Mouse (Mus musculus) lung, adult 2 months (tissue): ENCODE measurements around the gene Ms4a3. TPM values are rescaled to one million over a fixed set of nuclear protein-coding genes. Genes with fewer than 3 reads are reported as not detected.

ENCODE experiments used
- DNase-seq: peaks from one replicate; pipeline ENCODE4 v3.0.0; 2022
- H3K4me1 ChIP-seq: fragments of 200-500 bp; 2 replicates; pipeline ENCODE4 v1.6.1; 2011; ENCODE audit warnings: low read length; ENCODE audit not compliant: control insufficient read depth, insufficient read depth
- H3K4me3 ChIP-seq: fragments of 200-500 bp; replicated peaks from 2 replicates; pipeline ENCODE3; 2011; ENCODE audit warnings: low read depth, mild to moderate bottlenecking, control low read depth, low read length; ENCODE audit errors: extremely low read depth
- CTCF ChIP-seq: fragments of 200-500 bp; IDR thresholded peaks from 2 replicates; pipeline ENCODE4 v1.5.1; 2011; ENCODE audit warnings: mild to moderate bottlenecking, low read length, control low read depth; ENCODE audit not compliant: insufficient read depth
- POLR2A ChIP-seq: fragments of 200-500 bp; IDR thresholded peaks from 2 replicates; pipeline ENCODE4 v1.6.1; 2011; ENCODE audit warnings: low read depth, mild to moderate bottlenecking, control low read depth, low read length, borderline replicate concordance; ENCODE audit errors: extremely low read depth
- WGBS: fragments of 180-500 bp; shearing (Covaris S2); methylation state at CpG from one replicate; pipeline ENCODE4 v1.1.7; 2018; 5-methylcytosine and 5-hydroxymethylcytosine counted together
- polyA plus RNA-seq: library from polyadenylated mRNA; depleted of rRNA; stranded (reverse); fragments of >200 nt; gene quantifications from 2 replicates; pipeline ENCODE4 v1.2.3, GENCODE M21; 2012

Gene Ms4a3
- polyA plus RNA-seq, 1 experiment, result not detected

DNA sequence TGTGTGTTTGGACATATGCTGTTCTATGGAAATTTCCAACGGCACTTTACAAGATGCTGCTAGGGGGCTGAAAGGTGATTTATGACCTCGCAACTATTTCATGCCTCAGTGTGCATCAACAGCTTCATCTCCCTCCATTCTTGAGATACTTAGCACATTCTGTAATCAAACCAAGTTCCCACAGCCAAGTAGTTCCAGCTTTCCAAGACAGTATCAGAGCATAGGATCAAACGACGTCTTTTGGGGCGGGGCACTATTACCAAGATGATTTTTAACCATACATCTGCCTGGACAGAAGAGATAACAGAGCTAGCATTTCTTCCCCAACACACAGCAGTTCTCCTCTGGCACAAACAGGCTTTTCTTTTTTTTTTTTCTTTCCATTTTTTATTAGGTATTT, 15.4 kb downstream of the Ms4a3 start:
- WGBS, result 53% methylated on average over 5 of the region's 5 CpGs
- no peak overlapping the region for H3K4me3 ChIP-seq
- H3K4me1 ChIP-seq, result no peaks in the 10 kb centered on the region
- no peak for TF ChIP-seq CTCF
- no peak for DNase-seq

DNA sequence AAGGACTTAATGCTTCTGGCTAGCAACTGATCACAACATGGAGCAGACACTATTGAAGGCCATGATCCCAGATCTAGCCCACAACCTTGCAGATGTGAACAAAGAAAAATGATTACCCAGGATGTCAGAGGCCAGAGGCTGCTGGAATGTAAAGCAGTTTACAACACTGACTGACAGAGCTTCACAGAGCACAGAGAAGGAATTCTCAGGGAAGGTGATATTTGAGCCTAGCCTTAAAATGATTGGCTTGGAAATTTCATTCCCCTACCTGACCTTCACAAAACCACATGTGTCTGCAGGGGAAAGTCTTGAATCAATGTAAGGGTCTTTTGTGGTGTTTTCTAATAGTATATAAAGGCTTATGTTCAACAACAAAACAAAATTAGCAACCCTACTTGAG, 15.9 kb downstream of the Ms4a3 start:
- DNase-seq, result no peak
- Histone ChIP-seq H3K4me1 (no peaks in the 10 kb centered on the region), H3K4me3 (no peak overlapping the region)
- TF ChIP-seq CTCF, result no peak
- no peak for TF ChIP-seq POLR2A

DNA sequence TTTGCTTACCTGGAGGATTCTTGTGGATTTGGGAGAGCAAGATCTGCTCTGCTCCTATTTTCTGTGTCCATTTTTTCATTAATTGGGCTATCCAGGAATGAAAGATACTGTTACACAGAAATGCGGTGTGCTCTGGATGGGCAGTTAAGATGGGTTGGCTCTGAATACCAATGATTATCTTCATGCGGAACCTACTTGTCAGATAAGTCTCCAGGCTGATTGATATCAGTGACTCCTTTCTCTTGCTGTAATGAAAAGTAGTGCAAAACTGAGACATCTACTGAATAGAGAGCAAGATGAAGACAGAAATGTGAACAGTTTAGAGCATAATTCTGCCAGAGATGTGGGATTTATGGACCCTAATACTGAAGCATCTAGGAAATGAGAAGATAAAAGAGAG, 17.1 kb downstream of the Ms4a3 start, which contains the start of gene Ms4a2:
TSS of gene Ms4a2 (minus strand) at position 169 of the 400 bp plus-strand sequence.
- Histone ChIP-seq H3K4me3 (no peak within 1 kb of the TSS), H3K4me1 (no peaks in the 10 kb centered on the region)
- DNase-seq, result no peak
- TF ChIP-seq POLR2A (no peak), CTCF (no peak)
- WGBS, result 84% methylated on average over 2 of the region's 2 CpGs

DNA sequence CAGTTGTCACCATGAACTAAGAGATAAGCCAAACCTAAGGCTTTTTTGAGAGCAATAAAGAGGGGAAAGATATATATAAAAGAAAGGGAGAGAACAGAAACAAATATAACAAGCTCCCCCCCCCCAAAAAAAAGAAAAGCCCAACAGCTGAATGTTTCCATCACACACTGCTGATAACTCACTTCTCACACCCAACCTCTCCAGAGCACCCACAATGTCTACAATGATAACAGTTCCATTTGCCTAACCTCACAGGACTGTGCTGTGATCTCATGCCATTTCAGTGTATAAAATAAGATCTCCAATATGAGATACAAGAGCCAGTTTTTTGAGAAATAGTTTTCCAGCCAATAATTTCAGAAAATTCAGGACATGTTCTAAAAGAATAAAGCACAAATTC, 22.7 kb downstream of the Ms4a3 start:
- TF ChIP-seq POLR2A (no peak), CTCF (no peak)
- Histone ChIP-seq H3K4me1 (peaks cover 2% of the 10 kb centered on the region; the same call in 1 of the 2 replicates), H3K4me3 (no peak overlapping the region)
- DNase-seq, result no peak

DNA sequence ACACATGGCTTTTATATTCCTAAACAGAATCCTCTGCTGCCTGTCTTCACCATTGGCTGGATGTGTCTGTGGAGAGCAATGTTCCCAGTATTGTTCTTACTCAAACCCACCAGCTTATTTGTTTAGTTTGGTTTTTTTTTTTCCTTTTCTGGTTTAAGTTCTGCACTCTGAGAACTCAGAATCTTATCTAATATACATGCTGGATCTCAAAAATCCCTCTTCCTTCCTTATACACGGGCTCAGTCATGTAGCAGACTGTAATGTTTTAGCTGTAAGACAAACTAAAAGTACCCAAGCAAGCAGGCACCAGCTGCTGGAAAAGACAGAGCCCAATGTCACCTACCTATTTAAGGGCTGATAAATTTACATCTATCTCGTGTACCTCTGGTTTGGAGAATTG, 25.8 kb downstream of the Ms4a3 start:
- WGBS, result 59% methylated on average over 2 of the region's 2 CpGs
- no peak for TF ChIP-seq CTCF
- TF ChIP-seq POLR2A, result no peak
- Histone ChIP-seq H3K4me1 (peaks cover 2% of the 10 kb centered on the region; the same call in 1 of the 2 replicates), H3K4me3 (no peak overlapping the region)
- no peak for DNase-seq

DNA sequence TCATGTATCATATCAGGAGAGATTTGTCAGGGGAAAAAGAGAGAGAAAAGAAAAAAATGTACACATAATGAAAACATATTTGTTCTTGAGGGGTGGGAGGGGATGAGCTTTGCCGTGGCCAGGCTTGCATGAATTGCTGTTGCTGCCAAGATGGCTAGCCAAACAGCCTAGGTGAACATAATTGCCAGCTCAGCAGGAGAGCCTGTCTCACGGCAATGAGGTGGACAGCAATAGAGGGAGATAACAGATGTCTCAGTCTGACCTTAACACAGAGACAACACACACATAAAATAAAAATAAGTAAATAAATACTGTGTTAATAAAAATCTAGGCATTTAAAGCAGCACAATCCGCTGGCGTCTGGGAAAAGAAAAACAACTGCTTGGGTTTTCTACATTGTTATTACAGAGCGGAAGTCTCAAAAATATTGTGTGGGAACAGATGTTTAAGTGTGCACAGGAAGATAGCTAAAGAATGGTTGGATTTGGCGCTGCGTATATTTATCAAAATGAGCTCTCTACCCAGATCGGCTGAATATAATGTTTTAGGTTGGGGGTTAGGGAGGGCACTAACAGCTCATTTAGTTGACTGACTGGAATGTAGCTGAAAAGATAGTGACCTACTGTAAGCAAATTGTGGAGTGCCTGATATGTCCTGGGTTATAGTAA, 26.7 kb downstream of the Ms4a3 start:
- no peak for TF ChIP-seq POLR2A
- no peak for TF ChIP-seq CTCF
- DNase-seq, result no peak
- H3K4me1 ChIP-seq, result peaks cover 2% of the 10 kb centered on the region; the same call in 1 of the 2 replicates
- no peak overlapping the region for H3K4me3 ChIP-seq
- 35% methylated on average over 8 of the region's 8 CpGs for WGBS

DNA sequence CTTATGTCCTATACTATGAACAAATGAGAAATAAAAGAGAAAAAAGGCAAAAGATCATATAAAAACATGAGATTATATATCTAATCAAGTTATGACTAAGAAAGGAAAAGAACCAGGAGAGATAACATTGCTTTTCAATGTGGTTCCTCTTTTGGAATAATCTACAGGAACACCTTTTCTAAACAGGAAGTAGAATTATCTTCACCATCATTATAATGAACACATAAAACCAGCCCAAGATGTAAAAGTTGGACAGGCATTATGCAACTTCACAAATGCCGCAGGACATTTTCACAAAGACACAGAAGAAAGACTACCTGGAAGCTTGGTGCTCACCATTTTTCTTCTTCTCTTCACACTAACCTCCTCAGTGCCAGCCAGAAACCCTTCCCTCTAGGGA, 27.6 kb downstream of the Ms4a3 start:
- TF ChIP-seq POLR2A (no peak), CTCF (no peak)

DNA sequence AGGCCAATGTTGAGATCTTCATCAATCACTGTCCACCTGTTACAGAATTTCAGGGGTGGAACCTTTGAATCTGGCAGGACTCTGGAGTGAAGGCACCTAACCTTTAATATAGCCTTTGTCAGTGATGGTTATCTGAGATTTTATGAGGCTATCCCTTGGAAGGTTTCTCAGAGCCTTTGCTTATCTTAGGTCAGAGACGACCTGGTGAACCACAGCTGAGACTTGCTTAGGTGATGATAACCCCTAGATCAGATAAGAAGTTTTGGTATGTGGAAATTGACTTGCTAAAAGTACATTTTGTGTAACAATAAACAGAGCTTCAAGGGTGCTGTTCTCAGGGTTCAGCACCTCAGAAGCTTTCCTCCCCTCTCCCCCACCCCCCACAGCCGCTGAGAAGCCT, 28.4 kb downstream of the Ms4a3 start:
- no peak for DNase-seq
- 47% methylated on average over 2 of the region's 2 CpGs for WGBS
- Histone ChIP-seq H3K4me3 (no peak overlapping the region), H3K4me1 (peaks cover 2% of the 10 kb centered on the region; the same call in 1 of the 2 replicates)
- no peak for TF ChIP-seq CTCF
- no peak for TF ChIP-seq POLR2A

More for the DNA sequence above, 27.6 kb downstream of the Ms4a3 start:
- H3K4me1 ChIP-seq, result peaks cover 2% of the 10 kb centered on the region; the same call in 1 of the 2 replicates
- no peak for DNase-seq
- WGBS, result 52% methylated on average over 1 of the region's 1 CpGs
- H3K4me3 ChIP-seq, result no peak overlapping the region

DNA sequence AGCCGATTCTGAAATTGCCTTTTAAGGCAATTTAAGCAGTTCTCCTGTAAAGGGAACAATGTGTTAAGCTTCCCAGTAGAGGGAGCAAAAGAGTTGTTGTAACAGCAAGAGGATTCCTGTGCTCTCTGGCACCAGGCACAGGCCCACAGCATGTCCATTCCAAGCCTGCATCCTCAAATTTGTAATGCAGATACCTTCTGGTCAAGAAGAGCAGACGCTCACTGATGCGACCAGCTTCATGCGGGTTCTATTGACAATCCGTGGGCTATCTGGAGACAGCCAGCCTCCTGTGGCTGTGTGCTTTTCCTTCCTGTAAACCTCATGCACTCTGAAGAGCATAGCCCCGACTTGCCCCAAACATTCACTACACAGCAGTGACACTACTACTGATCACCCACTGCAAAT, 29.1 kb downstream of the Ms4a3 start:
- TF ChIP-seq CTCF (peak; percentile 47; the same call in 1 of the 2 replicates), POLR2A (no peak)
- H3K4me1 ChIP-seq, result peaks cover 2% of the 10 kb centered on the region; the same call in 1 of the 2 replicates
- no peak for DNase-seq
- no peak overlapping the region for H3K4me3 ChIP-seq
- WGBS, result 14% methylated on average over 6 of the region's 6 CpGs

DNA sequence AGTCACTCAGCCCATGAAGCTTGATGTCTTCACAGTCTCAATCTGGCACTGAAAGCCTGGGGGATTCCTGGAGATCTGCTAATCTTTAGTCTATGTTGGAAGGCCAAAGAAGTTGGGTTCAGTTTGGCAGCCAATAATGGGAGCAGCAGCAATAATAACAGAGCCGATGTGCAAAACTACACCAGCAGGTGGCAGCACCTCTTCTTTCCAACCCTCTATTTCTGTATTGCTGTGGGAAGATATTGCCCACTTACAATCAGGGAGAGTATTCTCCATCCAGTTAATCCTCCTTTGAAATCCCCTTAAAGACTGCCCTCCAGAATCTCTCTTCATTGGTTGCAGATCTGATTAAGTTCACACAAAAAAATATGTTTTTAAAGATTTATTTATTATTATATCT, 32.5 kb downstream of the Ms4a3 start:
- TF ChIP-seq CTCF (peak; percentile 45), POLR2A (no peak)
- Histone ChIP-seq H3K4me1 (no peaks in the 10 kb centered on the region), H3K4me3 (no peak overlapping the region)
- 7% methylated on average over 1 of the region's 1 CpGs for WGBS
- DNase-seq, result peak; percentile 25
